Mouse (Mus musculus) heart, embryonic 16.5 days (tissue): ENCODE data around the gene Pbxip1. TPM values are rescaled to one million over a fixed set of nuclear protein-coding genes. Genes with fewer than 3 reads are reported as not detected.

Experiments used
- ATAC-seq: fragments of 200-750 bp; cut with Nextera tagmentation; replicated peaks from 2 replicates; pipeline ENCODE4 v1.8.0; 2017; ENCODE audit warnings: moderate number of reproducible peaks; ENCODE audit not compliant: insufficient read depth, low FRiP score; ENCODE audit errors: extremely low read depth
- H3K27ac ChIP-seq: fragments of 300-500 bp; sonication (generic); 2 replicates; pipeline ENCODE4 v1.5.1; 2014; ENCODE audit warnings: mild to moderate bottlenecking, low read length, control low read depth, moderate library complexity
- H3K27me3 ChIP-seq: fragments of 300-500 bp; sonication (generic); 2 replicates; pipeline ENCODE4 v1.6.1; 2014; ENCODE audit warnings: low read length, mixed read lengths; ENCODE audit not compliant: control insufficient read depth, insufficient read depth
- H3K36me3 ChIP-seq: fragments of 300-500 bp; sonication (generic); 2 replicates; pipeline ENCODE4 v1.6.1; 2014; ENCODE audit not compliant: control insufficient read depth, insufficient read depth
- H3K4me1 ChIP-seq: fragments of 300-500 bp; sonication (generic); 2 replicates; pipeline ENCODE4 v1.6.1; 2014; ENCODE audit warnings: low read length, mixed read lengths; ENCODE audit not compliant: control insufficient read depth, insufficient read depth
- H3K4me2 ChIP-seq: fragments of 300-500 bp; sonication (generic); 2 replicates; pipeline ENCODE4 v1.6.1; 2014; ENCODE audit warnings: low read depth, mild to moderate bottlenecking, control low read depth, low read length
- H3K4me3 ChIP-seq: fragments of 300-500 bp; sonication (generic); 2 replicates; pipeline ENCODE4 v1.5.1; 2014; ENCODE audit warnings: mild to moderate bottlenecking, control low read depth, low read length
- H3K9ac ChIP-seq: fragments of 300-500 bp; sonication (generic); 2 replicates; pipeline ENCODE4 v1.6.1; 2014; ENCODE audit warnings: low read length, control low read depth
- H3K9me3 ChIP-seq: fragments of 300-500 bp; sonication (generic); replicated peaks from 2 replicates; pipeline ENCODE4 v1.6.1; 2016; ENCODE audit warnings: low read length; ENCODE audit not compliant: control insufficient read depth
- WGBS: fragments of 180-500 bp; shearing (Covaris S2); extraction: QIAGEN DNeasy Blood & Tissue Kit; methylation state at CpG from one replicate; pipeline ENCODE4 v1.1.7; 2014; 5-methylcytosine and 5-hydroxymethylcytosine counted together
- polyA plus RNA-seq: library from polyadenylated mRNA; unstranded; fragments of >200 nt; fragmentation: Nextera tagmentation; extraction: Ambion mirVana; gene quantifications from 2 replicates; pipeline ENCODE4 v1.2.1, GENCODE M21; 2015

Pbxip1 gene
- polyA plus RNA-seq, 1 experiment from 2014 or later: 67.5 TPM

- H3K27ac ChIP-seq: no peak overlapping the region
- 50% methylated on average over 20 of the region's 20 CpGs for WGBS
- no peak for ATAC-seq
- H3K4me2 ChIP-seq: no peak overlapping the region
- peaks cover 9% of the 10 kb centered on the region; the same call in 1 of the 2 replicates for H3K4me1 ChIP-seq
- H3K9me3 ChIP-seq: no peaks in the 10 kb centered on the region
- H3K27me3 ChIP-seq: no peaks in the 10 kb centered on the region; the same call in 1 of the 2 replicates
- H3K4me3 ChIP-seq: no peak overlapping the region
- H3K36me3 ChIP-seq: no peaks in the 10 kb centered on the region
- H3K9ac ChIP-seq: no peak overlapping the region
Measured at GRCm38 (mm10) chr3:89486916-89487702, 50.6 kb downstream of the Pbxip1 start.

GRCm38 (mm10) chr3:89490790-89491189 is 54.3 kb downstream of the Pbxip1 start:
- no peak overlapping the region for H3K9ac ChIP-seq
- H3K4me1 ChIP-seq: peaks cover 5% of the 10 kb centered on the region; the same call in 1 of the 2 replicates
- no peaks in the 10 kb centered on the region for H3K9me3 ChIP-seq
- H3K4me2 ChIP-seq: no peak overlapping the region
- H3K27me3 ChIP-seq: no peaks in the 10 kb centered on the region; the same call in 1 of the 2 replicates
- ATAC-seq: no peak
- H3K4me3 ChIP-seq: no peak overlapping the region
- no peaks in the 10 kb centered on the region for H3K36me3 ChIP-seq
- 88% methylated on average over 3 of the region's 3 CpGs for WGBS
- no peak overlapping the region for H3K27ac ChIP-seq

- ATAC-seq: no peak
- no peak overlapping the region for H3K4me3 ChIP-seq
- 83% methylated on average over 5 of the region's 5 CpGs for WGBS
- peaks cover 5% of the 10 kb centered on the region; the same call in 1 of the 2 replicates for H3K4me1 ChIP-seq
- H3K27me3 ChIP-seq: no peaks in the 10 kb centered on the region; the same call in 1 of the 2 replicates
- no peaks in the 10 kb centered on the region for H3K9me3 ChIP-seq
- no peak overlapping the region for H3K4me2 ChIP-seq
- H3K27ac ChIP-seq: no peak overlapping the region
- no peak overlapping the region for H3K9ac ChIP-seq
- no peaks in the 10 kb centered on the region for H3K36me3 ChIP-seq
Measured at GRCm38 (mm10) chr3:89491559-89491958, 55.1 kb downstream of the Pbxip1 start.

GRCm38 (mm10) chr3:89492701-89493151 is 56.2 kb downstream of the Pbxip1 start:
- H3K9me3 ChIP-seq: no peaks in the 10 kb centered on the region
- ATAC-seq: no peak
- no peaks in the 10 kb centered on the region; the same call in 1 of the 2 replicates for H3K27me3 ChIP-seq
- H3K27ac ChIP-seq: no peak overlapping the region
- H3K36me3 ChIP-seq: no peaks in the 10 kb centered on the region
- no peak overlapping the region for H3K9ac ChIP-seq
- H3K4me1 ChIP-seq: no peaks in the 10 kb centered on the region
- H3K4me2 ChIP-seq: no peak overlapping the region
- H3K4me3 ChIP-seq: no peak overlapping the region
- 42% methylated on average over 8 of the region's 8 CpGs for WGBS

DNA sequence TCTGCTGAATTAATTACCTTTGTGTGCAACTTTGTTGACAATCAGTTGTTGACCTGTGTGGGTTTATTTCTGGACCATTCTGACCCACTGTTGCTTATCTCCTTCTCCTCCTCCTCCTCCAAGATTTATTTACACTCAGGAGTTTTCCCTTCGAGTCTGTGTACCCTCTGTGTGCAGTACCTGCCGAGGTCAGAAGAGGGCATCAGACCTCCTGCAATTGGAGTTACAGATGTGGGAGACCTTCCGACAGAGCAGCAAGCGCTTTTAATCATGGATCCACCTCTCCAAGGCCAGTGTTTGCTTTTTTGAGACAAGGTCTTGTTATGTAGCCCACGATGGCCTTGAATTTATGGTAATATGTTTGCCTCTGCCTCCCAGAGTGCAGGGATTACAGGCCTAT is 58.1 kb downstream of the Pbxip1 start:
- Histone ChIP-seq H3K9ac (no peak overlapping the region), H3K27ac (no peak overlapping the region), H3K27me3 (no peaks in the 10 kb centered on the region; the same call in 1 of the 2 replicates), H3K4me3 (no peak overlapping the region), H3K36me3 (no peaks in the 10 kb centered on the region), H3K4me1 (no peaks in the 10 kb centered on the region), H3K9me3 (no peaks in the 10 kb centered on the region), H3K4me2 (no peak overlapping the region)
- no peak for ATAC-seq
- 83% methylated on average over 5 of the region's 5 CpGs for WGBS

- Histone ChIP-seq H3K27ac (no peak overlapping the region), H3K9ac (no peak overlapping the region), H3K4me2 (no peak overlapping the region), H3K4me3 (no peak overlapping the region), H3K4me1 (no peaks in the 10 kb centered on the region), H3K27me3 (no peaks in the 10 kb centered on the region), H3K9me3 (no peaks in the 10 kb centered on the region), H3K36me3 (no peaks in the 10 kb centered on the region)
- ATAC-seq: no peak
- WGBS: 65% methylated on average over 3 of the region's 3 CpGs
Measured at GRCm38 (mm10) chr3:89496366-89496765, 59.9 kb downstream of the Pbxip1 start.

DNA sequence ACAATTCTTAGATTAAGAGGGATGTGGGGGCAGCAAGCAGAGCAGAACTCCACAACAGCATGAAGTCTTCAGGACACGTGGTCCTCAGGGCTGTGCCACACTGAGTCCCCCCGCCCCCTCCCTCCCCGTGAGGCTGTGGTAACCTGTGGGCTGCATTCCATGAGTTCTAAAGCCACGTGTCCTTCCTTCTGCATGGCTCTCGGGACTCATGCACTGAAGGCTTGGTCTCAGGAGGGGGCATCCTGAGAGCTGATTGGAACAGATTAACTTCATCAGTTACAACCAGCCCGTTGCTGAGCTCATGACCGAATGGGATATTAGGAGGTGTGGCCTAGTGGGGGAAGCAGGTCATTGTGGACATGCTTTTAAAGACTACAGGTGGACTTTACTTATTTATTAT is 63.2 kb downstream of the Pbxip1 start:
- ATAC-seq: no peak
- Histone ChIP-seq H3K4me3 (no peak overlapping the region), H3K36me3 (no peaks in the 10 kb centered on the region), H3K27me3 (no peaks in the 10 kb centered on the region), H3K9me3 (no peaks in the 10 kb centered on the region), H3K4me1 (no peaks in the 10 kb centered on the region), H3K9ac (no peak overlapping the region), H3K27ac (no peak overlapping the region), H3K4me2 (no peak overlapping the region)
- WGBS: 51% methylated on average over 7 of the region's 7 CpGs

Other genes with a start within 250 kb of the Pbxip1 start
- 33.2 and 33.3 TPM in 2 replicates for gene Gba, start 233.8 kb upstream of the Pbxip1 start, polyA plus RNA-seq
- 24.0 TPM in 2 replicates for gene Thbs3, start 221.5 kb upstream of the Pbxip1 start, polyA plus RNA-seq
- gene Mtx1, start 209.6 kb upstream of the Pbxip1 start, polyA plus RNA-seq: 120 and 127 TPM in 2 replicates
- 3.3 and 11.3 TPM in 2 replicates for gene Muc1, start 207.6 kb upstream of the Pbxip1 start, polyA plus RNA-seq
- gene Krtcap2, start 190.7 kb upstream of the Pbxip1 start, polyA plus RNA-seq: 202 and 234 TPM in 2 replicates
- 1.1 and 1.3 TPM in 2 replicates for gene Trim46, start 190.4 kb upstream of the Pbxip1 start, polyA plus RNA-seq
- 65.3 and 79.6 TPM in 2 replicates for gene Dpm3, start 177.3 kb upstream of the Pbxip1 start, polyA plus RNA-seq
- 44.8 and 51.1 TPM in 2 replicates for gene Slc50a1, start 166.1 kb upstream of the Pbxip1 start, polyA plus RNA-seq
- 34.4 and 45.5 TPM in 2 replicates for gene Efna1, start 155.6 kb upstream of the Pbxip1 start, polyA plus RNA-seq
- 0.89 and 1.1 TPM in 2 replicates for gene Efna3, start 113.7 kb upstream of the Pbxip1 start, polyA plus RNA-seq
- 5.2 and 7.3 TPM in 2 replicates for gene Efna4, start 98.7 kb upstream of the Pbxip1 start, polyA plus RNA-seq
- 61.5 and 73.6 TPM in 2 replicates for gene Adam15, start 86.7 kb upstream of the Pbxip1 start, polyA plus RNA-seq
- not detected in 2 replicates for gene Dcst2, start 74.7 kb upstream of the Pbxip1 start, polyA plus RNA-seq
- gene Dcst1, start 71.5 kb upstream of the Pbxip1 start, polyA plus RNA-seq: 0.06 and 0.21 TPM in 2 replicates
- 1.7 and 2.6 TPM in 2 replicates for gene Zbtb7b, start 41.9 kb upstream of the Pbxip1 start, polyA plus RNA-seq
- gene Lenep, start 33.9 kb upstream of the Pbxip1 start, polyA plus RNA-seq: 1.7 TPM in 1 of 2 replicates, not detected in the other
- gene Flad1, start 24.8 kb upstream of the Pbxip1 start, polyA plus RNA-seq: 38.8 and 41.0 TPM in 2 replicates
- gene Cks1b, start 18.3 kb upstream of the Pbxip1 start, polyA plus RNA-seq: 288 and 304 TPM in 2 replicates
- gene Shc1, start 18.3 kb upstream of the Pbxip1 start, polyA plus RNA-seq: 67.7 and 72.3 TPM in 2 replicates
- gene Pygo2, start 6.5 kb upstream of the Pbxip1 start, polyA plus RNA-seq: 21.8 and 24.0 TPM in 2 replicates
- gene Pmvk, start 17.8 kb downstream of the Pbxip1 start, polyA plus RNA-seq: 51.5 and 59.3 TPM in 2 replicates
- 3.5 and 4.0 TPM in 2 replicates for gene Kcnn3, start 83.5 kb downstream of the Pbxip1 start, polyA plus RNA-seq